Mouse (Mus musculus): ENCODE results near the gene Ssbp2.

DNA sequence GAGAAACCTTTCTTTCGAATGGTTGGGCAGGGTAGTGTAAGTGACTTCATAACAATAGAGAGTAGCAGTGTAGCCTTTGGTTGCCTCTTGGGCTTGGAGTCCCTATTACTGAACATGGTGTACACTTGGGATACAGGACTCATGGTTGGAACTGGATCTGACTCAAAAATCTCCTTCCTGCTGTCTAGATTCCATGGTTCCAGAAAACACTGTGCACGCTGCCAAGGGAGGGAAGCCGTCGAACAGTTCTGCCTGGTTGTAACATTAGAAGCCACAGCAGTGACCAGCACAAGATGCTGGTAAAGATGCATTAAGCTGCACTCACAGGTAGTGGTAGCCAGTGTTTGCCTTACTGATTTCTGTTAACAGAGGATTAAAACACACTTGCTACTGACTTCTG is 32.0 kb downstream of the Ssbp2 start:
- TF ChIP-seq CTCF (IDR thresholded peaks at IDR 0.05; ENCODE audit: low read depth) (no peak), EP300 (IDR thresholded peaks at IDR 0.05; ENCODE audit: low read depth) (no peak)
